Mouse (Mus musculus): ENCODE measurements around the gene Mccc1.

- TF ChIP-seq CTCF (IDR thresholded peaks at IDR 0.05; ENCODE audit: low read depth) = no peak
- TF ChIP-seq EP300 (optimal IDR thresholded peaks at IDR 0.05) = no peak
Observed at GRCm38 (mm10) chr3:36049106-36049505, 48.6 kb upstream of the Mccc1 start.

Data from stomach, postnatal 0 days (tissue).